Mouse (Mus musculus): ENCODE data around the gene Cops6. TPM values are rescaled to one million over a fixed set of nuclear protein-coding genes. Genes with fewer than 3 reads are reported as not detected.

Gene Cops6
- polyA plus RNA-seq, 2 experiments, result 62.4 to 123 TPM

DNA sequence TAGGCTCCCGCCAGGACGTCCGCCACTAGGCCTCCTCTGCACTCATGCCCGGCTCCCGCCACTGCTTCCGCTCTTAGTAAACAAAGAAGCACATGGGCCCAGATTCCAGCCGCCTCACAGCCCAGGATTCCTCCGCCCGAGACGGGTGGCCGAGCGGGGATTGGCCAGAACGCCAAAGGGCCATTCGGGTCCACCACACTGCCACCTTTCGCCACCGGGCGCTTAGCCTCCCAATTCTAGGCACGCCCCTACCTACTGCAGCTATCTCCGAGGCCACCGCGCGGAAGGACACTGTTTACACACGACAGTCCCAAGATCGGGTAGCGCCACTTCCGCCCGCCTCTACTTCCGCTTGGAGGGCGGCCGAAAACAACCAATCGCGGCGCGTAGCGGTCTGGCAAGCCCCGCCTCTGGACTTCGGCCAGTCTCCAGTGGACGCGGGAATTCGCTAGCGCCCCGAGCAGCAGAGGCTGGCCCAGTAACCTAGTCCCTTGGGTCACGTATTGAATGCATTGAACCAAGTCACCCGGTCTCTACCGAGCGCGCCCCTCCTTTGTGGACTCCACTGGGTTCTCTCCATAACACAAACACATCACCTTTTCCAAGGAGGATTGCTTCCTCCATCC lies 10.2 kb downstream of the Cops6 start:
- Histone ChIP-seq H3K4me2 (ENCODE audit: low read depth) (peak overlapping the region; percentile 82), H3K27ac (peak overlapping the region; percentile 92), H3K4me3 (ENCODE audit: insufficient read depth in 1 of 2, low read depth in 2 of 2, low read length in 2 of 2) (peak overlapping the region; percentile 77 to 88), H3K4me1 (replicated peaks; ENCODE audit: control insufficient read depth in 2 of 2, insufficient read depth in 2 of 2, low read length in 1 of 2) (peaks cover 15 to 16% of the 10 kb centered on the region in 2 experiments), H3K27me3 (ENCODE audit: control insufficient read depth, insufficient read depth, low read length) (no peaks in the 10 kb centered on the region), H3K9ac (replicated peaks) (peak overlapping the region; percentile 96), H3K9me3 (ENCODE audit: control insufficient read depth, low read length) (no peaks in the 10 kb centered on the region), H3K36me3 (replicated peaks; ENCODE audit: control insufficient read depth, insufficient read depth, low read depth) (peaks cover 48% of the 10 kb centered on the region)
- WGBS (ENCODE audit: insufficient replicate concordance), result under 1% methylated on average over 47 of the region's 47 CpGs
- ATAC-seq (ENCODE audit: insufficient read depth) (peak; percentile 82), DNase-seq (ENCODE audit: low read depth in 3 of 3, low spot score in 3 of 3) (peak; percentile 91 to 94 (median 92))
- TF ChIP-seq EP300 (IDR thresholded peaks at IDR 0.05; ENCODE audit: low read depth), result no peak
- TF ChIP-seq CTCF (IDR thresholded peaks at IDR 0.05; ENCODE audit: low read depth), result peak; percentile 58

- peak within 1 kb of the TSS; percentile 82 for H3K4me2 ChIP-seq (ENCODE audit: low read depth)
- H3K4me1 ChIP-seq (replicated peaks; ENCODE audit: control insufficient read depth in 2 of 2, insufficient read depth in 2 of 2, low read length in 1 of 2), result peaks cover 15 to 16% of the 10 kb centered on the region in 2 experiments
- whole genome bisulfite sequencing (ENCODE audit: insufficient replicate concordance), result 1% methylated on average over 54 of the region's 54 CpGs
- peak within 1 kb of the TSS; percentile 96 for H3K9ac ChIP-seq (replicated peaks)
- TF ChIP-seq CTCF (IDR thresholded peaks at IDR 0.05; ENCODE audit: low read depth) (peak; percentile 35), EP300 (IDR thresholded peaks at IDR 0.05; ENCODE audit: low read depth) (peak; percentile 44)
- H3K36me3 ChIP-seq (replicated peaks; ENCODE audit: control insufficient read depth, insufficient read depth, low read depth), result peaks cover 45% of the 10 kb centered on the region
- ATAC-seq (ENCODE audit: insufficient read depth), result peak; percentile 86
- no peaks in the 10 kb centered on the region for H3K9me3 ChIP-seq (ENCODE audit: control insufficient read depth, low read length)
- no peaks in the 10 kb centered on the region for H3K27me3 ChIP-seq (ENCODE audit: control insufficient read depth, insufficient read depth, low read length)
- peak within 1 kb of the TSS; percentile 92 for H3K27ac ChIP-seq
- H3K4me3 ChIP-seq (ENCODE audit: insufficient read depth in 1 of 2, low read depth in 2 of 2, low read length in 2 of 2), result peak within 1 kb of the TSS; percentile 88 to 90
- DNase-seq (ENCODE audit: low read depth in 3 of 3, low spot score in 3 of 3), result peak; percentile 97 to 98 (median 97)
Measured at GRCm38 (mm10) chr5:138171695-138172491, 11.0 kb downstream of the Cops6 start, which contains the start of the genes Ap4m1 and Mcm7. Ap4m1 (plus strand) TSS chr5:138172002. Mcm7 (minus strand) TSS chr5:138172422.

- peaks cover 44% of the 10 kb centered on the region for H3K36me3 ChIP-seq (replicated peaks; ENCODE audit: control insufficient read depth, insufficient read depth, low read depth)
- no peak for TF ChIP-seq CTCF (IDR thresholded peaks at IDR 0.05; ENCODE audit: low read depth)
- TF ChIP-seq EP300 (IDR thresholded peaks at IDR 0.05; ENCODE audit: low read depth), result no peak
- ATAC-seq (ENCODE audit: insufficient read depth), result no peak
- no peak for DNase-seq (ENCODE audit: low read depth in 3 of 3, low spot score in 3 of 3)
- peaks cover 15 to 16% of the 10 kb centered on the region in 2 experiments for H3K4me1 ChIP-seq (replicated peaks; ENCODE audit: control insufficient read depth in 2 of 2, insufficient read depth in 2 of 2, low read length in 1 of 2)
- H3K4me2 ChIP-seq (ENCODE audit: low read depth), result peak overlapping the region; percentile 82
- 59% methylated on average over 3 of the region's 3 CpGs for WGBS (ENCODE audit: insufficient replicate concordance)
- peak overlapping the region in 1 of 2 experiments; percentile 88; a peak in 1 of 4 replicates for H3K4me3 ChIP-seq (ENCODE audit: insufficient read depth in 1 of 2, low read depth in 2 of 2, low read length in 2 of 2)
- no peaks in the 10 kb centered on the region for H3K9me3 ChIP-seq (ENCODE audit: control insufficient read depth, low read length)
- no peak overlapping the region; the same call in 1 of the 2 replicates for H3K27ac ChIP-seq
- H3K9ac ChIP-seq (replicated peaks), result peak overlapping the region; percentile 18
- no peaks in the 10 kb centered on the region for H3K27me3 ChIP-seq (ENCODE audit: control insufficient read depth, insufficient read depth, low read length)
Measured at GRCm38 (mm10) chr5:138173217-138173616, 12.3 kb downstream of the Cops6 start.

GRCm38 (mm10) chr5:138186950-138187638 lies 26.2 kb downstream of the Cops6 start, which contains the start of the genes Taf6 and Cnpy4:
Taf6 (minus strand) TSS chr5:138187451.
Cnpy4 (plus strand) TSS chr5:138187485.
- no peak for TF ChIP-seq CTCF (IDR thresholded peaks at IDR 0.05; ENCODE audit: low read depth)
- peak; percentile 97 for TF ChIP-seq EP300 (IDR thresholded peaks at IDR 0.05; ENCODE audit: low read depth)
- Histone ChIP-seq H3K27ac (peak within 1 kb of the TSS; percentile 81), H3K4me1 (replicated peaks; ENCODE audit: control insufficient read depth in 2 of 2, insufficient read depth in 2 of 2, low read length in 1 of 2) (peaks cover 13 to 14% of the 10 kb centered on the region in 2 experiments), H3K9me3 (ENCODE audit: control insufficient read depth, low read length) (no peaks in the 10 kb centered on the region), H3K9ac (replicated peaks) (peak within 1 kb of the TSS; percentile 90), H3K27me3 (ENCODE audit: control insufficient read depth, insufficient read depth, low read length) (no peaks in the 10 kb centered on the region), H3K4me3 (ENCODE audit: insufficient read depth in 1 of 2, low read depth in 2 of 2, low read length in 2 of 2) (peak within 1 kb of the TSS; percentile 75 to 99), H3K36me3 (replicated peaks; ENCODE audit: control insufficient read depth, insufficient read depth, low read depth) (peaks cover 12% of the 10 kb centered on the region), H3K4me2 (ENCODE audit: low read depth) (peak within 1 kb of the TSS; percentile 93)
- DNase-seq (ENCODE audit: low read depth in 3 of 3, low spot score in 3 of 3) (peak; percentile 78 to 86 (median 81)), ATAC-seq (ENCODE audit: insufficient read depth) (peak; percentile 85)
- WGBS (ENCODE audit: insufficient replicate concordance), result under 1% methylated on average over 31 of the region's 31 CpGs

Measured in liver, embryonic 14.5 days (tissue).